Mouse (Mus musculus) forebrain, embryonic 16.5 days (tissue): ENCODE measurements around the gene Shh. TPM values are rescaled to one million over a fixed set of nuclear protein-coding genes. Genes with fewer than 3 reads are reported as not detected.

Experiments
- ATAC-seq: fragments of 200-750 bp; cut with Nextera tagmentation; 2 replicates; pipeline ENCODE4 v1.8.0; 2017; ENCODE audit warnings: mild to moderate bottlenecking, moderate library complexity
- H3K27ac ChIP-seq: fragments of 300-500 bp; sonication (generic); 2 replicates; pipeline ENCODE4 v1.5.1; 2014; ENCODE audit warnings: low read length, control low read depth
- H3K27me3 ChIP-seq: fragments of 300-500 bp; sonication (generic); replicated peaks from 2 replicates; pipeline ENCODE4 v1.6.1; 2014; ENCODE audit warnings: low read length; ENCODE audit not compliant: control insufficient read depth, insufficient read depth
- H3K36me3 ChIP-seq: fragments of 300-500 bp; sonication (generic); 2 replicates; pipeline ENCODE4 v1.6.1; 2014; ENCODE audit not compliant: control insufficient read depth, insufficient read depth
- H3K4me1 ChIP-seq: fragments of 300-500 bp; sonication (generic); replicated peaks from 2 replicates; pipeline ENCODE4 v1.6.1; 2014; ENCODE audit warnings: low read length; ENCODE audit not compliant: control insufficient read depth, insufficient read depth
- H3K4me2 ChIP-seq: fragments of 300-500 bp; sonication (generic); 2 replicates; pipeline ENCODE4 v1.6.1; 2014; ENCODE audit warnings: mild to moderate bottlenecking, low read length, control low read depth
- H3K4me3 ChIP-seq: fragments of 300-500 bp; sonication (generic); replicated peaks from 2 replicates; pipeline ENCODE4 v1.5.1; 2014; ENCODE audit warnings: mild to moderate bottlenecking, low read length, control low read depth
- H3K9ac ChIP-seq: fragments of 300-500 bp; sonication (generic); replicated peaks from 2 replicates; pipeline ENCODE4 v1.6.1; 2014; ENCODE audit warnings: low read depth, low read length, control low read depth
- H3K9me3 ChIP-seq: fragments of 300-500 bp; sonication (generic); 2 replicates; pipeline ENCODE4 v1.6.1; 2016; ENCODE audit warnings: low read length; ENCODE audit not compliant: control insufficient read depth
- WGBS: fragments of 180-500 bp; shearing (Covaris S2); extraction: QIAGEN DNeasy Blood & Tissue Kit; methylation state at CpG from one replicate; pipeline ENCODE4 v1.1.7; 2014; 5-methylcytosine and 5-hydroxymethylcytosine counted together
- polyA plus RNA-seq: library from polyadenylated mRNA; unstranded; fragments of >200 nt; fragmentation: Nextera tagmentation; extraction: Ambion mirVana; gene quantifications from 2 replicates; pipeline ENCODE4 v1.2.1, GENCODE M21; 2015

The Shh gene
- polyA plus RNA-seq, 1 experiment from 2014 or later = 1.2 TPM

DNA sequence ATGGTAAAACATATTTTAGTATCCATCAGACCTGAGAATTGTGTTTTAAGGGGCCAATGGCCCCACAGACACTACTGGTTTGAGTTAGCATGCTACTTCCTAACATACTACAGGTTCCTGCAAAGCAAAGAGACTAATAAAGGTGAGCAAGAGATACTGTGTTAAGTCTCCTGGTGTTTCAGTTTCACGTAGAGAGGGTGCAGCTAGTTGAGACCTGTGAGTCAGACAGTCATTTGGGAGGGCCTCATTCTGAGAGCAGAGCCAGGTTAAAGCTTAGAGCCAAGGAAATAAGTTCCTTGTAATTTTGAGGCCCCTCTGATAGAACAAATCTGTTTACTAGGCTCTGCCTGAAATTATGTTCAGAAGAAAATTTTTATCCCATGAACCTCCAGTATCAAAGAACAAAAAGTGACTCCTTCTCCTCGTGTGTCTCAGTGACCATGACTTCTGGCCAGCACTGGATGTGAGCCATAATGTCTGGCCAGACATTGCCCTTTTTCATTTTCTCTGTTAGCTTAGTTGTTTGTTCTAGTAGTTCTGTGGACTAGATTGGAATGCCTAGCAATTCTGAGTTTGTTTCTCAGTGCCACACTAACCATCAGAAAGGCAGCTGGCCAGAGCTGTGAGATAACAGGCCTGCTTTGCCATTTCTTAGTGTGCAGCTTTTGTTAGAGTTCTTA, 54.9 kb downstream of the Shh start:
- Histone ChIP-seq H3K9me3 (no peaks in the 10 kb centered on the region), H3K9ac (no peak overlapping the region), H3K4me3 (no peak overlapping the region), H3K36me3 (peaks cover 28% of the 10 kb centered on the region), H3K4me2 (no peak overlapping the region), H3K27me3 (no peaks in the 10 kb centered on the region), H3K4me1 (no peaks in the 10 kb centered on the region), H3K27ac (no peak overlapping the region)
- no peak for ATAC-seq
- 94% methylated on average over 2 of the region's 2 CpGs for WGBS

Other genes with a start within 250 kb of the Shh start
- 1.1 and 2.7 TPM in 2 replicates for gene Cnpy1, start 221.4 kb downstream of the Shh start, polyA plus RNA-seq
- gene Rbm33, start 150.1 kb downstream of the Shh start, polyA plus RNA-seq = 18.8 and 19.2 TPM in 2 replicates